Mouse (Mus musculus): ENCODE measurements around the gene Psmd12.
A peak's percentile ranks its signal among the peaks of the same experiment; 100 is the strongest.
"Not testable (repeated sequence)": the region's sequence is repeated elsewhere in the genome, so short reads cannot be mapped to it uniquely, and the experiment has no call there.

Psmd12 gene

GRCm38 (mm10) chr11:107462478-107462877 lies 16.8 kb upstream of the Psmd12 start:
- DNase-seq (ENCODE audit: low spot score): no peak

- no peak for DNase-seq (ENCODE audit: low spot score)
Observed at GRCm38 (mm10) chr11:107463251-107463681, 16.0 kb upstream of the Psmd12 start.

GRCm38 (mm10) chr11:107464141-107464540 lies 15.1 kb upstream of the Psmd12 start:
- no peak for DNase-seq (ENCODE audit: low spot score)

- DNase-seq (ENCODE audit: low spot score): no peak
Observed at GRCm38 (mm10) chr11:107465041-107465440, 14.2 kb upstream of the Psmd12 start.

GRCm38 (mm10) chr11:107465969-107466368 lies 13.3 kb upstream of the Psmd12 start:
- DNase-seq (ENCODE audit: low spot score): no peak

- DNase-seq (ENCODE audit: low spot score): no peak
Observed at GRCm38 (mm10) chr11:107466611-107467391, 12.5 kb upstream of the Psmd12 start.

- no peak for DNase-seq (ENCODE audit: low spot score)
Observed at GRCm38 (mm10) chr11:107468252-107469030, 10.8 kb upstream of the Psmd12 start.

- DNase-seq (ENCODE audit: low spot score): peak; percentile 71
Observed at GRCm38 (mm10) chr11:107469031-107469522, 10.2 kb upstream of the Psmd12 start.

- DNase-seq (ENCODE audit: low spot score): peak; percentile 40
Observed at GRCm38 (mm10) chr11:107469523-107470371, 9.5 kb upstream of the Psmd12 start.

GRCm38 (mm10) chr11:107470521-107471041 lies 8.7 kb upstream of the Psmd12 start, which contains the start of gene Pitpnc1:
Pitpnc1 (minus strand) TSS chr11:107470699.
- peak; percentile 59 for DNase-seq (ENCODE audit: low spot score)

GRCm38 (mm10) chr11:107471071-107471720 lies 8.1 kb upstream of the Psmd12 start:
- DNase-seq (ENCODE audit: low spot score): no peak

- DNase-seq (ENCODE audit: low spot score): no peak
Observed at GRCm38 (mm10) chr11:107472304-107472703, 7.0 kb upstream of the Psmd12 start.

- DNase-seq (ENCODE audit: low spot score): peak; percentile 28
Observed at GRCm38 (mm10) chr11:107473137-107473820, 6.0 kb upstream of the Psmd12 start.

GRCm38 (mm10) chr11:107479862-107480203 lies 549 bp downstream of the Psmd12 start:
- DNase-seq (ENCODE audit: low spot score): no peak

- no peak for DNase-seq (ENCODE audit: low spot score)
Observed at GRCm38 (mm10) chr11:107484341-107484740, 5.1 kb downstream of the Psmd12 start.

GRCm38 (mm10) chr11:107502801-107503200 lies 23.5 kb downstream of the Psmd12 start:
- no peak for DNase-seq (ENCODE audit: low spot score)

- not testable (repeated sequence) for DNase-seq (ENCODE audit: low spot score)
Observed at GRCm38 (mm10) chr11:107504364-107504763, 25.1 kb downstream of the Psmd12 start.

- DNase-seq (ENCODE audit: low spot score): no peak
Observed at GRCm38 (mm10) chr11:107506260-107506659, 27.0 kb downstream of the Psmd12 start.

GRCm38 (mm10) chr11:107509631-107510338 lies 30.5 kb downstream of the Psmd12 start:
- DNase-seq (ENCODE audit: low spot score): no peak
